Mouse (Mus musculus) adrenal gland, adult 8-10 months (tissue): ENCODE data around the gene Insl3. TPM values are rescaled to one million over a fixed set of nuclear protein-coding genes. Genes with fewer than 3 reads are reported as not detected.
"Not testable (repeated sequence)": the region's sequence is repeated elsewhere in the genome, so short reads cannot be mapped to it uniquely, and the experiment has no call there.

Source experiments
- DNase-seq: peaks from one replicate; pipeline ENCODE4 v3.0.0; 2022
- total RNA-seq, 4 experiments: library from RNA; stranded (reverse); gene quantifications; 2 replicates each; pipeline ENCODE4 v1.2.4; 2022

Insl3 gene
- total RNA-seq, 4 experiments from 2014 or later = 3.9 to 12.3 (median 7.1) TPM

DNA sequence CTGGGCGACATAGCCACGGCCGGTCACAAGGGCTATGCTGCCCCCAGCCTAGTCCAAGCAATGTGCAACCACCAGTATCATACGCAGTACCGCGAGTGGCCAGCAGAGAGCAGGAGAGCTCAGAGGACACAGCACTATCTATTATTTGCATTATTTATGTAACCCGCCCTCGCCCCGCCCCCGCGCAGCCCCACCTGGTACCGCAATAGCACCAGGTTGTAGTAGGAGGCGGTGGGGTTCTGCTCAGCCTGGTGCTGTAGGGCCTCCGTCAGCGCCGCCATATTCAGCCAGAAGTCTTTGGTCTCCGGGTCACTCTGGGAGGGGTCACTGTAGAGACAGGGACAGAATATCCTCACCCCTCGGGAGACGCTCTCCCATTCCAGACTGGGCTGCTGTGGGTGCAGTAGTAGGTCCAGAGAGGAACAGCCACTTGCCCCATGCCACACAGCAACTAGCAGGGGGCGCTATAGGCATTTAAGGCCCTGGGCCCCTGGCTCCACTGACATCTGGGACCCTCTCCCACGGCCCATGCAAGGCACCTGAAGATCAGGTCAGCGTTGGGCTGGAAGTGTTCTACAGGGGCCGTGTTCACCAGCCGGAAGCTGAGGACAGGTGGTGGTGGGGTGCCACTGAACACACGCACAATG, 20.9 kb downstream of the Insl3 start:
- peak; percentile 45 for DNase-seq

- DNase-seq = no peak
Measured at GRCm38 (mm10) chr8:71711574-71711973, 22.6 kb downstream of the Insl3 start.

- DNase-seq = no peak
Measured at GRCm38 (mm10) chr8:71715531-71715930, 26.5 kb downstream of the Insl3 start.

DNA sequence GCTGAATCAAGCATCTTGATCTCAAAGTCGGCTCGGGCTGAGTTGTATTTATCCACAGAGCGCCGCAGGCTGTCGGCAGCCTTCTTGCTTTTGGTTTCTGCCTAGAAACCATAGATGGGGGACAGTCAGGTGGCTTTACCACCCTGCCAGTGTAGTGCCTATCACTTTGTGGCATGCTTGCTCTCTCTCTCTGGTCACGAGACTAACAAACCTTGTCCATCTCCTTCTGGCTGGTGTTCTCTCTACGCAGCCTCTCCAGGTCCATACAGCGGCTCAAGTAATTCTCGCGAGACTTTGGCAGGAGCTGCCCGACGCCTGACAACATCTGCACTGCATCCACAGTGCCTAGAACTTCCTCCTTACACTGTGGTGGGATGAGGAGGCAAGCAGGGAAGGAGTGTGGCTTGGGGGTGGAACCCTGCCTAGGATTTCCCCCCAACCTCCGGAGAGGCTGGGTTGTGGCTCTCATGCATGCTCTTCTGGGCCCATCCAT, 27.6 kb downstream of the Insl3 start:
- DNase-seq = no peak

- DNase-seq = no peak
Measured at GRCm38 (mm10) chr8:71717096-71717495, 28.1 kb downstream of the Insl3 start.

DNA sequence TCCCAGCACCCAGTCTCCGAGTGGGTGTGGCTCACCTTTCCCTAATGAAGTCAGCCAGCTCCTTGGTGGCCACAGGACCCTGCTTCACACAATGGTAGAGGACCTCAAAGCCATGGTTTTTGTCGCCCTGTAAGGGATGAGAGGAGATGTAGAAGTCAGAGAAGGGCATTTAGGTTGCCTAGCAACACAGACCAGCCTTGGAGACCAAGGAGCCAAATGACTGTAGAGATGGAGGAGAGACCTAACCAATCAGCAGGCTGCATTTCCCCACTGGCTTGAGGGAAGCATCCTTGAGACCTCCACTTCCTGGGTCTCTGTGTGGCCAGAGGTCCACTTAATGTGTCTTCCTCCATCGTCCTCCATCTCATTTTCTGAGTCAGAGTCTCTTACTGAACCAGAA, 29.2 kb downstream of the Insl3 start:
- DNase-seq = no peak

DNA sequence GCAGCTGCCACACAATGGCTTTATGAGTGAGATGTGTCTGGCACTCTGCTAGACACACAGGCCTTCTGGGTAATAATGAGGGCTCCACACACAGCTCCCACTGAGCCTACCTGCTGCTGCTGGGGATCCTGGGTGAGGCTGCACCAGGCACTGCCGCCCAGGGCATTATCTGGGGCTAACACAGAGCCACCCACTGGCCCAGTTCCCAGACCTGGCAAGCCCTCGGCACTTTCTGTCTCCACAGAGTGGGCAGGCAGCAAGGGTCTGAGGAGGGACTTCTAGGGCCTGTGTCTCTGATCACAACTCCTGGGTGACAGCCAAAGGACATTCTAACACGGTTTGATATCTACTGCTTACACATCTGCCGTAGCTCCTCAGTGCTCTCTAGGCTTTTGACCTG, 30.2 kb downstream of the Insl3 start:
- DNase-seq = no peak

DNA sequence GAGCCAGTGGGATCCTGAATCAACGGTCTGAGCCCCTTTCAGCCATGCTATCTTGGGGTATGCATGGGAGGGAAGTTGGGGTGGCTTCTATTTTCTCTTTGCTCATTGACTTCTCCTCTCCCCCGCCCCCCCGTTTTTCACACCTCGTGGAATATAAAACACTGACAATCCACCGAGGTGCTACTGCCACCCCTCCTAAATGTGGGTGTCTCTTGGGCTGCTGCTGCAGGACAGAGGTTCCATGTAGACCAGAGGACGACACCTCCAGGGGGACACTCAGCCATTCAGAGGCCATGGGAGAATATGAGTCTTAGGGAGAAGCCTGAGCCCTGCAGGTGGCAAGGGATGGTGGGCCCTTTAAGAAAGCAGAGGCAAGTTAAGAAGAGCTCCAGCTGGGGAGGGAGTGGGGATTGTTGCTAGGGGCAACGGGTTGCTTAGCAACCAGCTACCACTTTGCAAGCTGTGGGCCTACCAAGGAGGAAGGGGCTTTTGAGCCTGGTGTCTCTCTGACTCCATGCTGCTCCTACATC, 31.0 kb downstream of the Insl3 start:
- no peak for DNase-seq

DNA sequence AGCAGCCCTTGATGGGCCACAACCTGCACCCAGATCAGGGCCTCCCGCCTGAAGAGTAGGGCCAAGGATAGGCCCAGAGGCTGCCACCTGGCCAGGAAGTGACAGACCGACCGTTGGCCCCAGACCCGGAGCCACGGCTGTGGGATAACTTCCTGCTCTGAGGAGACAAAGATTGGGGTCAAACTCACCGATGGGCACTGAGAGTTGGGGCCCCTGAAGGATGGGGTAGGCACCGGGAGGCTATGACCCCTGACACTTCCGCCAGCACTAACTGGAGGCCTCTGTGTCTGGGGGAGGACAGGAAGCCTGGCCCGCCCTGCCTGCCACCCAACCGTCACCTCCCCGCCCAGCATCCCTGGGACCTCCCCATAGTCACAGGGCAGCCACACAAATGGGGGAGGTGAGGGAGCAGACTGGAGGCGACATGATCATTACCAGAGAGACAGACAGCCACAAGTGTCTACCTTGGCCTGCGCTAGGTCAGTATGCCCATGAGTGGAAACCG, 34.1 kb downstream of the Insl3 start:
- no peak for DNase-seq

DNA sequence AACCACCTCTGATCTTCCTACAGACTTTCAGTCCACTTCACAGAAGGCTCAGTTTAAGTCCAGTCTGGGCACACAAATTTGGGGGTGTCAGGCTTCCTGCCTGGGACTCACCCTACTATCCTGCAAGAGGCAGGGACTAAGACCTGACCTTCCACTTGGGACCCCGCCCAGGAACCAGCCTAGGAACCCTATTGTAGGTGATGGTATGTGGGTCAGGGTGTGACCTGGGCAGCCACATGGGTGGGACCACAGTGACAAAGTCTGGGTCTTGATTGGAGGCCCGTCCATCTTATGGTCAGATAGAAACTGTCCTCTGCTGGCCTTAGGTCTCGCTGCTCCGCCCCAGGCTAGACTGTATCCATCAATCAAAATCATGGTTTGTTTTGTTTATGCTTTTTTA, 35.4 kb downstream of the Insl3 start:
- DNase-seq = no peak

DNA sequence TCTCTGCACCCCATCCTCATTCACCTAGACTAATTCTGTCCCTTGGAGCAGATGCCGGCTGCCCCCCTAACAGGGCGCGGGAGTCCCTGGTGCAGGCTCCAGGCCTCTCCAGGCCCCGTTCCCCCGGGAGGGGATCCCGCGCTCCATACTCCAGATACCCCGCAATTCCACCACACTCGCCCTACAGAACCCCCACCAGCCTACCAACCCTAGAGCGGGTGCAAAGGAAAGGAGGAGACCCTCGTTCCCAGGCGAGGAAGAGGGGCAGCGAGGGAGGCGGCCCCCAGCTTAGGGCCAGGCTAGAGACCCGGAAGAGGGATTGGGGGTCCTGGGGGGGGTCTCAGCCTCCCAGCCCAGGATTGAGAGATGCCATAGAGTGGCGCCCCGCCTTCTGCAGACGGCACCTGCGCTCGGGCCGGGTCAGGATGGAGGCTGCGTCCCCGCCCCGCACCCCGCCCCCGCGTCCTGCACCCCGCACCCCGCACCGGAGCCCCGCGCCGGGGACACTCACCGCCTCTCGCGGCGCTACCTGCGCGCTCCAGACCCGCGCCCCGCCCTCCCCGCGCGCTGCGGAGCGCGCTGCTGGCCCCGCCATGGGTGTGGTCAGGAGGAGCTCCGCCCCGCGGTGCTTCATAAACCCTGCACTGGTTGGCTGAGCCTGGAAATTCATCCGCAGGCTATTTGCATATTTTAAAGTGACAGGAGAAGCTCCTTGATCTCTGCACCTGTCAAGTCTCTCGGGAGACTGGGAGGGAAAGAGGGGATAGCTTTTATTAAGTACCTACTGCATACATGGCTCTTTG, 36.3 kb downstream of the Insl3 start, which contains the start of gene Fcho1:
TSS of gene Fcho1 (minus strand) at position 595 of the 803 bp plus-strand sequence.
- no peak for DNase-seq

DNA sequence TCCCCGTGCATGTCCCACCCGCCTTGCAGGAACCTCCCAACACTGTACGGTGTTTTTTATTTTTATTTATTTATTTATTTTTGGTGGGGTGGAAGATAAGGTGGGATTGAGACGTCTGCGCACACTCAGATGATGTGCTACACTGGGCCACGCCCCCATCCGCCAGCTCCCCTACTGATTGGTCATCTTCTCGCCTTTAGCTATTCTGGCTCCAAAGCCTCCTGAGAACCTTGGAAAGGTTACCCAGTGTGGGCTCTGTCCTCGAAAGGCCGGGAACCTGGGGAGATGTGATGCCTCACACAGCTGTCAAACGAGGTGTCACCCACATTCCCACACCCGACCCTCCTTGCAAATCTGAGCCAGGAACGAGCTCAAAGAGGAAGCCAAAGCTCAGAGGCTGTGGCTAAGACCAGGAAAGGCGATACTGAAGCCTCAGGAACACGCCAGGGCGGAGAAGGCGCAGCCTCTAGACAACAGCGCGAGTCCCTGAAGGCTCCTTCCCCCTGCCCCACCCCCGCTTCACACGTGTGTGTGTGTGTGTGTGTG, 39.3 kb downstream of the Insl3 start:
- DNase-seq = no peak

GRCm38 (mm10) chr8:71728826-71729620, 40.0 kb downstream of the Insl3 start:
- DNase-seq = no peak

DNA sequence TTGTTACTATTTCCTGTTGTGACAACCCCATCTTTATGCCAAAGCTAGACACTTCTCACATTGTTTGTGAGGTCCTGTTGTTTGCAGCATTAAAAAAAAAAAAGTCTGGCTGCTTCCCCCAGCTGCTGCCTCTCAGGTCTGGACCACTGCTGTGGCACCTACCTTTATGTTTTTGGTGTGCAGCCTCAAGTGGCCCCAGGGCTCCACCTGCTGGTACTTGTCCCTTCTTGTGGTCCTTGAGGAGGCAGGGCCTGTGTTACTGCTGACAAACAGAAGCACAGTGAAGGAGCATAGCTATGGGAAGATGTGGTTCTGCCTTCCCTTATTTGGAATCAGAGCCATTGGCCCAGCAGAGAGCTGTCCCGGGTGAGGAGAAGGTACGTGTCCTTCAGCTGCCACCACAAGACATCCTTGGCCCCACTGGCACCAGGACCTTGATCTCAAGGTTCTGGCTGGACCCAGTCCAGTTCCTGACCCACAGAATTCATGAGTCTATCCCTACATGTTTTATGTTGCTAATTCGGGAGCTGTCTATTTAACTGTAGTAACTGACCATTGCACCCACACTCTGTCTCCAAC, 42.7 kb downstream of the Insl3 start:
- DNase-seq = peak; percentile 64

GRCm38 (mm10) chr8:71738316-71738715, 49.3 kb downstream of the Insl3 start:
- DNase-seq = not testable (repeated sequence)

Other genes starting within 250 kb of the Insl3 start
- gene Abhd8, start 225.6 kb upstream of the Insl3 start, total RNA-seq = 10 to 100 TPM; 85.3 to 96.2 (median 92.1) TPM
- gene Mrpl34, start 224.3 kb upstream of the Insl3 start, total RNA-seq = 100 to 1,000 TPM in 1 of 4 experiments, 10 to 100 TPM in 3; 64.7 to 108 (median 88.7) TPM
- gene Dda1, start 220.0 kb upstream of the Insl3 start, total RNA-seq = 10 to 100 TPM; 51.7 to 65.2 (median 57.9) TPM
- gene Ano8, start 203.3 kb upstream of the Insl3 start, total RNA-seq = 10 to 100 TPM; 13.5 to 24.7 (median 20.6) TPM
- 10 to 100 TPM; 23.1 to 32.0 (median 29.0) TPM for gene Gtpbp3, start 201.1 kb upstream of the Insl3 start, total RNA-seq
- 100 to 1,000 TPM; 195 to 255 (median 230) TPM for gene Plvap, start 177.5 kb upstream of the Insl3 start, total RNA-seq
- not detected for gene Ccdc194, start 163.5 kb upstream of the Insl3 start, total RNA-seq
- gene Bst2, start 151.8 kb upstream of the Insl3 start, total RNA-seq = 10 to 100 TPM; 54.3 to 91.2 (median 67.9) TPM
- 10 to 100 TPM; 72.6 to 87.3 (median 82.3) TPM for gene Mvb12a, start 146.3 kb upstream of the Insl3 start, total RNA-seq
- gene Tmem221, start 130.3 kb upstream of the Insl3 start, total RNA-seq = 1 to 10 TPM; 5.1 to 7.0 (median 5.8) TPM
- 1 to 10 TPM in 1 of 4 experiments, under 1 TPM in 3; 0.40 to 1.3 (median 0.49) TPM for gene Nxnl1, start 122.6 kb upstream of the Insl3 start, total RNA-seq
- 100 to 1,000 TPM; 141 to 186 (median 160) TPM for gene Slc27a1, start 120.3 kb upstream of the Insl3 start, total RNA-seq
- 100 to 1,000 TPM; 116 to 141 (median 124) TPM for gene Pgls, start 97.0 kb upstream of the Insl3 start, total RNA-seq
- gene Fam129c, start 91.6 kb upstream of the Insl3 start, total RNA-seq = 1 to 10 TPM; 1.5 to 3.0 (median 2.3) TPM
- 10 to 100 TPM; 64.7 to 78.0 (median 69.1) TPM for gene Colgalt1, start 78.2 kb upstream of the Insl3 start, total RNA-seq
- 10 to 100 TPM in 3 of 4 experiments, 1 to 10 TPM in 1; 9.8 to 11.8 (median 11.4) TPM for gene Unc13a, start 17.5 kb upstream of the Insl3 start, total RNA-seq
- gene Jak3, start 12.9 kb upstream of the Insl3 start, total RNA-seq = 10 to 100 TPM; 10.7 to 21.8 (median 16.6) TPM
- 1 to 10 TPM; 3.0 to 5.1 (median 4.4) TPM for gene B3gnt3, start 12.6 kb downstream of the Insl3 start, total RNA-seq
- gene Fcho1, start 36.5 kb downstream of the Insl3 start, total RNA-seq = 1 to 10 TPM; 2.1 to 6.2 (median 3.7) TPM
- 10 to 100 TPM in 1 of 4 experiments, 1 to 10 TPM in 3; 6.5 to 10.1 (median 8.1) TPM for gene Zfp709, start 192.8 kb downstream of the Insl3 start, total RNA-seq
- 1 to 10 TPM; 5.6 to 8.4 (median 7.4) TPM for gene Zfp882, start 219.4 kb downstream of the Insl3 start, total RNA-seq
- gene Zfp617, start 219.4 kb downstream of the Insl3 start, total RNA-seq = 10 to 100 TPM; 24.9 to 36.5 (median 32.0) TPM